ENCODE assay signal across 12 mouse cellular contexts in the genomic region with DNA sequence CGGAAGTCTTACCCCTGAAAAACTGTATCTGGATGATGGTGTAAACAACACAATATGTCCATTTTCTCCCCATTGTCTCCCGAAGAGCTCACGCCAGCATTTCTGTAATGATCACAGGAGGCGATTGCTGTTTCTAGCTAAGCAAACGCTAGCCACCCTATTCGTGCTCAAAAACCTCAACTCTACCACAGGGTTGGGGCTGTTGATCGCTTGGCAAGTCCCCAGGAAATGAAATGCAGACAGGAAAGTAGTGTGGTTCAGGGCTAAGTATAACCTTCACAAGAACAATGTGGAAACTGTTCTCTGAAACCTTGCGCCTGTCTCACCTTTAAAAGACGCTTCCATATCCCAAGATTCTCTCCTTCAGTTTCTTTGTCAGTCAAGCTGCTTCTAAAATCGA. TPM values are rescaled to one million over a fixed set of nuclear protein-coding genes. Genes with fewer than 3 reads are reported as not detected.
A peak's percentile ranks its signal among the peaks of the same experiment; 100 is the strongest.
DNase-seq lines count a peak whose midpoint lies in the region; ATAC-seq and TF ChIP-seq lines count a peak whose summit lies in the region.
"Had no signal": no experiment of that assay in that cellular context is flagged by ENCODE, and none has a peak within 500 bp of the region (broad histone marks: within the 10 kb centered on the region; RNA-seq: fewer than 3 reads in every experiment).

Cd96 (minus strand) TSS at position 232 of the 400 bp plus-strand sequence.

- peak; percentile 19 for DNase-seq in lung, postnatal 25 days (ENCODE audit: low spot score)
- no peak for DNase-seq in lung, adult 2 months
- peak; percentile 7 for DNase-seq in brain, adult 2 months (ENCODE audit: low read depth, low spot score)
- DNase-seq in thymus, postnatal 36 days, result peak; percentile 63 to 64
- no peak for DNase-seq in c-Kit-positive CD71-positive TER-119-positive erythroid progenitor cells, embryonic 14.5 days (ENCODE audit: low spot score)
- no peak for DNase-seq in cerebellum, postnatal 25 days
- DNase-seq: cerebellum, postnatal 36 days; kidney, adult 11 months had no signal

- no peaks in the 10 kb centered on the region for H3K36me3 ChIP-seq in myocyte (ENCODE audit: control insufficient read depth, insufficient read depth)
- no peaks in the 10 kb centered on the region for H3K36me3 ChIP-seq in hindbrain, embryonic 13.5 days

- peak within 1 kb of the TSS; percentile 30 for H3K4me2 ChIP-seq in myocyte (ENCODE audit: low read depth)
- no peak within 1 kb of the TSS for H3K4me2 ChIP-seq in hindbrain, embryonic 13.5 days

- 43% methylated on average over 10 of the region's 10 CpGs for WGBS in lung, adult 2 months
- 86% methylated on average over 10 of the region's 10 CpGs for WGBS in hindbrain, embryonic 13.5 days

- no peaks in the 10 kb centered on the region for H3K9me3 ChIP-seq in hindbrain, embryonic 13.5 days

- no peak for ATAC-seq in hindbrain, embryonic 13.5 days (ENCODE audit: low FRiP score)

- H3K4me1 ChIP-seq in lung, adult 2 months (ENCODE audit: control insufficient read depth, insufficient read depth, low read length), result no peaks in the 10 kb centered on the region
- H3K4me1 ChIP-seq in hindbrain, embryonic 13.5 days (replicated peaks), result 0 out of 2 replicates have a peak, but pooled peaks cover 3% of the 10 kb centered on the region

- H3K27ac ChIP-seq in hindbrain, embryonic 13.5 days, result no peak within 1 kb of the TSS
- H3K27ac ChIP-seq: layer of hippocampus, adult 2 months had no signal

- H3ac ChIP-seq in myocyte (ENCODE audit: control insufficient read depth, insufficient read length), result no peak within 1 kb of the TSS

- H3K27me3 ChIP-seq in myocyte (ENCODE audit: control insufficient read depth, insufficient read depth, insufficient read length), result no peaks in the 10 kb centered on the region
- no peaks in the 10 kb centered on the region for H3K27me3 ChIP-seq in hindbrain, embryonic 13.5 days

- no peak for TF ChIP-seq CTCF in lung, adult 2 months (IDR thresholded peaks at IDR 0.05; ENCODE audit: insufficient read depth, low read length)

- no peak within 1 kb of the TSS for H3K9ac ChIP-seq in hindbrain, embryonic 13.5 days

- TF ChIP-seq POLR2A in lung, adult 2 months (IDR thresholded peaks at IDR 0.05; ENCODE audit: borderline replicate concordance, extremely low read depth, low read depth, low read length), result no peak
- no peak for TF ChIP-seq POLR2A in myocyte (IDR thresholded peaks at IDR 0.05; ENCODE audit: insufficient read length, low read depth)

- no peak within 1 kb of the TSS for H3K4me3 ChIP-seq in lung, adult 2 months (replicated peaks; ENCODE audit: extremely low read depth, low read depth, low read length)
- no peak within 1 kb of the TSS for H3K4me3 ChIP-seq in myocyte
- H3K4me3 ChIP-seq in hindbrain, embryonic 13.5 days, result no peak within 1 kb of the TSS
- H3K4me3 ChIP-seq: layer of hippocampus, adult 2 months had no signal

- no peaks in the 10 kb centered on the region for H3K79me2 ChIP-seq in myocyte (ENCODE audit: control insufficient read depth, insufficient read depth)

TF ChIP-seq in myocyte, 11 proteins besides CTCF, POLR2A, EP300 and RAD21:
- TF ChIP-seq MYOG (IDR thresholded peaks at IDR 0.05; ENCODE audit: control insufficient read depth in 1 of 3, insufficient read depth in 1 of 3, insufficient read length in 2 of 3, low read depth in 2 of 3), result no peak
TF ChIP-seq in myocyte: peak in this region for 0.

RNA-seq across cellular contexts. Expression of gene Cd96, which starts in this region (rescaled TPM):
- 0.55 and 0.78 TPM in 2 replicates for polyA plus RNA-seq in lung, adult 2 months (2012; rRNA removed)
- polyA plus RNA-seq in myocyte (2012; fragmentation: generic; extraction: Trizol), result not detected
- polyA plus RNA-seq in hindbrain, embryonic 13.5 days (2015; fragmentation: Nextera tagmentation; extraction: Ambion mirVana), result 0.09 TPM in 2 replicates
- polyA plus RNA-seq: liver, adult 2 months had no signal

Comparison
In these comparisons a context has a peak if more than half of its experiments do, and no peak if none do; other contexts are left out.
1. DNase-seq: peak in lung, postnatal 25 days (single experiment), brain, adult 2 months (single experiment) and thymus, postnatal 36 days (2 of 2); none in lung, adult 2 months (single experiment), c-Kit-positive CD71-positive TER-119-positive erythroid progenitor cells, embryonic 14.5 days (single experiment) and cerebellum, postnatal 25 days (0 of 2).